Mouse (Mus musculus): ENCODE results near the gene Tspan3.

Gene Tspan3

DNA sequence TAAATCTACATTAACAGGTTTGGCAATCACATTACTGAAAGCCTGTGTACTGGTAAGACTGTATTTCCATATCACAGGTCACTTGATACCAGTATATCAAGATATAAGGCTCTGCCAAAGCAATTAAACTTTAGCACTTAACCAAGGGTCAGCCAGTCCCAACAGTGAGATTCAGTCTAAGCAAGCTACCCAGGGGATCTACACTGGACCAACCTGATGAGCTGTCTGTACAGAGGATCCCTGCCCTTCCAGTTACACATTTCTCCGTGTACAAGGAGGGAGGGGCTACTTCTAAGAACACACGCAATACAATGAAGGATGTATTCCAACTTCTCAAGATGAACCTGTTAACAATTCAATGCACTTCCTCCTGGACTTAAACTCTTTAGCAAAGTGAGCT is 7.2 kb downstream of the Tspan3 start:
- DNase-seq (ENCODE audit: low spot score) = no peak

DNA sequence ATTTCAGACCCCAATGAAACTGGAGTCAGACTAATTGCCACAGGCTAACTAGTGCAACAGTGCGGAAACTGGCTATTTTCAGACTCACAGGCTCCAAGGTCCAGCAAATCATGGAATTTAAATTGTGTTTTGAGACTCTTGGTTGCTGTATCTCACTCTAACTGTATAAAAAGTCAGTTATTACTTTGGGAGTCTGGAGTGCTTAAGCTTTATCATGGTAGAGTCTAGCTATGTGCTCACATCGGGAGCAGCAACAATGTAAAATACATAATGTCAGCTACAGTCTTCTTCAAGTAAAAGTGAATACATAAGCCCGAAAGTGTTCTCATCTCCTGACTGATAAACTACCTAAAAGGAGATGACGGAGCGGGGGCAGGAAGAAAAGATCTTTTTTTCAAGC is 10.7 kb downstream of the Tspan3 start:
- no peak for DNase-seq (ENCODE audit: low spot score)

DNA sequence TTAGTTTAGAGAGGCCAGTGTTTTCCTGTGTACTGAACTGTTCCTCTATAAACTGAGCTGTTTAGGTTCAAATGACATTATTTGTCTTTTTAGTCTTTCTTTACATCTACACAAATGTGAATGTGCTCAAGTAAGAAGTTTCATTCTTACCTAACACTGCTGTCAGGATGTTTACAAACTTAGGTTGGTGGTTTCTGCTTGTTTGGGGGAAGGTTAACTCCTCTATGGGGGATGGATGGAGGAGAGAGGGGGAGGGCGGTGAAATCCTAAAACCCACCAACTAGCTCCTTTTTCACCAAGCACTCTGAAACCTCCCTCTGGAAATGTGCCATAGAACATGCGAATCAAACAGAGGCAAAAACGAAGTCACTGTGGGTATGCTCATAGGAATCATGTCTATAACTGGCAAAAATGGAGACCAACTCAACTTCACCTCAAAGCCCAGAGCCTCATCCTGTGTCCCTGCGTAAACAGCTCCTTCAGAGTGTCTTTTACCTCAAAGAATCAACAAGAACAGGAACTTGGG is 12.7 kb downstream of the Tspan3 start:
- no peak for DNase-seq (ENCODE audit: low spot score)

DNA sequence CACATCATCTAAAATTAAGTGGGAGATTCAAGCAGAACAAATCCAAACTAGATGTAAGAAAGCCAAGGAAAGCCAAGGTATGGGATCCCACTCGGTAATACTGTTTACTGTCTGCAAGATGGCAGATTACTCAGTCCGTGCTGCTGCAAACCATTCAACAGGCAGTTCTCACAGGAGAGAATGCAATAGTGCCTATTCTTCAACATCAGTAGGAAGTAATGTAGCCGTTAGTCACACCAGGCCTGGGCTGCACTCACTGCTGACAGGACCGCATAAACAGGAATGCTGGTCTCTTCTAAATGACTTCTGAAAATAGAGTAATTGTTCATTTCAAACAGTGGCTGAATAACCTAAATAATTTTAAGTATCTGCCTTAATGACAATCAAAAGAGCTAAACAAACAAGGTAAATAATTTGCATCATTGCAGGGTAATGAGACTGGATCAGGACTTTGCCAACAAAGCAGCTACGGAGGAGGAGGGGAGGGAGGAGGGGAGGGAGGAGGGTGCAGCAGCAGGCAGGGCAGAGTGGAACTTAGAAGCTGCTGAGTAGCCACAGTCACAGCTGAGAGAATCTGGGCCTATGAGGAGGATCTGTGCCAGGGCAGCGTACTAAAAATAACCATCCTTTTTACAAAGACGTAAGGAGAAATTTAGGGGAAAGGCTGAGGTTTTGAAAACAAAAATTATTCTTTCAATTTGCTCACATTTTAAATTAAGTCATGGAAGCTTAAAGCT is 13.4 kb downstream of the Tspan3 start:
- DNase-seq (ENCODE audit: low spot score) = no peak

DNA sequence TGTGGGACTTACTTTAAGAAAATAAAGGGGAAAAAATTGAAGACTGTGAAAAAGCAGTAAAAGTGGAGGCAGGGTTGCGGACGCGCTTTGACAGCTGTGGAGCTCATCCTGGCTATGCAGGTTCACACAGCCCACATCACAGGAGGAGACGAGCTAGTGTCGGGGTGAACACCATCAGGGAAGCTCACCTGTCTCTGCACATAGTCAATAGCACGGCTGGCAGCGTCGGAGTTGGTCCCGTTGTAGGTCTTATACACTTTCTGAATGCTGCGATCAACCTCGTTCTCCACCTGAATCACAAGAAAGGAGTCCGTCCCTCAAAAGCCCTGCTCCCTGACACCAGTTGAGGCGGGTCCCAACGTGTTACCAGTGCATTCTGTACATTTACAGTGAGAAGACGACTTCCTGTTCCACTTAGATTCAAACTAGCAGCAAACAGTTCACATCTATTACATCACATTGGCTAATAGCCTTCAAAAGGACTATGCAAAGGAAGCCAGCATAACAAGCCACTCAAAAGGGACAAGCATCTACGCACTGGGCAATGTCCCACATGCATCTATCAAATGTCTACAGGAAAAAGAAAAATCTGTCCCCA is 18.9 kb downstream of the Tspan3 start:
- DNase-seq (ENCODE audit: low spot score) = no peak

DNA sequence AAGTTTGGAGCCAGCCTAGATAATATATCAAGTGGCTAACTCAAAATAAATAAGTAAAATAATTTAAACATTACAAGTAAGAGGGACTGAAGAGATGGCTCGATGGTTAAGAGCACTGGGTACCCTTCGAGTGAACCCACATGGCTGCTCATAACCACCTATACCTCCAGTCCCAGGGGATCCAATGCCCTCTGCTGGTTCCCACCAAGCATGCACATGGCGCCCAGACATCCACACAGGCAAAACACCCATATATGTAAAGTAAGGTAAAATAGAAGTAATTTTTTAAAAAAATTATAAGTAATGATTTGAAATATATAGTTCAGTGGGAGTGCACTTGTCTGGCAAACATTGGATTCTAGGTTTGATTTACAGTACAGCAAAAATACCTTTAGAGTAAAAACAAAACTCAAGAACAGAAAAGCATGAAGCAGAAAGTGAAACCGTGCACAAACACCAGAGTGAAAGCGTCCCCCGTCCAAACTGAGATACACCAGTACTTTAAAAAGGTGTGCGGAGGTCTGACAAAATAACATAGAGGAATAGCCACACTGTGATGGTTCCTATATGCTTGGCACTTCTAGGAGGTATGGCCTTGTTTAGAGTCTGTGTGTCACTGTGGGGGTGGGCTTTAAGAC is 20.8 kb downstream of the Tspan3 start:
- DNase-seq (ENCODE audit: low spot score) = no peak

DNA sequence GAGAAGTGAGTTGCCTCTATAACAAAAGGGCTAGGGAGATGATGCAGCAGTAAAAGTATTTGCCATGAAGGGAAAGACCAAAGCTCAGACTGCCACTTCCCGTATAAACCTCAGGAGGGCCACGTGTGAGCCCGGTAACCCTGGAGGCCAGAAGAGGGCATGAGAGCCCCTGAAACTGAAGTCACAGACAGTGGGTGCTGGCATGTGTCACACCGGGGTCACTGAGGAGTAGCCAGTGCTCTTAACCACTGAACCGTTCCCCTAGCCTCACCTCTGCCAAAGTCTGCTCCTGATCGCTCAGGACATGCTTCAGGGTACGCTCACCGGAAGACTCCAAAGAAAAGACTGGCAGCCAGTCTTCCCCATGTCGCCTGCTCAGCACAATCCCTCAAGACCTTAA is 23.5 kb downstream of the Tspan3 start:
- no peak for DNase-seq (ENCODE audit: low spot score)

DNA sequence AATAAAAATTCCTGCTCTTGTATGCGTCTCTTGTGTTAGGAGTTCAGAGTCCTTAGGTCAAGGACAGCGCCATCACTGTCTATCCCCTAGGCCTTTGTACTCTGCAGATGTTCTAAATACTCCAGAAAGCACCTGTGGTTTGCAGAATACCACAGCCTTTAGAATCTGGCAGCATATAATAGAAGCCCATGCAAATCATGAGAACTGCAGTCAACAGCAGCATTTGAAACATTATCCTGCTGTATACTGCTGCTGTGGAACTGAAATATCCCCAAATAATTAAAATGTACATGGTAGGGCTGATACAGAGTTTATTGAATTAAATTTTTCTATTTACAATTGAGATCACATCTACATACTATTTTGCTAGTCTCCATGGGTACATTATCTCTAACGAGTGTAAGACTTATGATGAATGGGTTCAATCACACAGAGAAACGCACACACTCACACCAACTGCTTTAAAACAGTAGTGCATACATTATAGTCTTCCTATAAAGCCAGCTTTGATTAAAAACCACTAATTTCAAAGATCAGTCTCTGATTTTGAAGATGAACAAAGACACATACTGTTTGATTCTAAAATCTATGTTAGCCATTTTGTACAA is 29.6 kb downstream of the Tspan3 start:
- no peak for DNase-seq (ENCODE audit: low spot score)

DNA sequence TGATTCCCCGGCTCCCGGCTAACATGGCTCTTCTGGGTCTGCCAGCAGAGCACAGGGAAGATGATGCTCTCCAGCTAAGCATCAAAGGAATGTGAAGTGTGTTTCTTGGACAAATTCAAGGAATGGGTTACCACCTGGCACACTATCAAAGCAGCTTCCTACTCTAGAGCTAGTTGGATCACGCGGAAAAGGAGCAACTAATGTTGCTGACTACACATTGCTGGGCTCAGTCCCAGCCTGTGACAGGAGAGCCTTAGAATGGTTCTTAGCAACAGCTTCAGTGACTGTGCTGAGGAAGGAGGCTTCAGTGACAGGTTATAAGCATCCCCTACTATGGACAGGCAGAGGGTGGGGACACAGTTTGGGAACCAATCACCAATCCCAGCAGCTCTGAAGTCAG is 30.7 kb downstream of the Tspan3 start:
- no peak for DNase-seq (ENCODE audit: low spot score)

DNA sequence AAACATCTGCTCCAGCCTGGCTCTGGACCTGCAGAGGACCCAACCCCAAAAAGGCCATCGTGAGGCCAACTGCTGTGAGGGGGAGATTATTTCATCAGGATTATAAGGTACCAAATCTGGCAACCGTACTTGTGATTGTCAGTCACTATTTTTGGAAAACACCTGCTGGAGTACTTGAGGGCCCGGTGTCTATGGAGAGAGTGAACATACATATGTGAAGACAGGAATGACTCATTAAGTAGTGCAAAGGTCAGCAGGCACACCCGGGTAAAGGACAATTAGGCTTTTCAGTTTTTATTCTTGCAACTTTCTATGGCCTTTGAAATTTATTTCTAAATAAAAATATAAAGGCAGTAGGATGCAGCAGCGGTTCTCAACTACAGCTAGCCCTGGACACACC is 31.3 kb downstream of the Tspan3 start:
- no peak for DNase-seq (ENCODE audit: low spot score)

DNA sequence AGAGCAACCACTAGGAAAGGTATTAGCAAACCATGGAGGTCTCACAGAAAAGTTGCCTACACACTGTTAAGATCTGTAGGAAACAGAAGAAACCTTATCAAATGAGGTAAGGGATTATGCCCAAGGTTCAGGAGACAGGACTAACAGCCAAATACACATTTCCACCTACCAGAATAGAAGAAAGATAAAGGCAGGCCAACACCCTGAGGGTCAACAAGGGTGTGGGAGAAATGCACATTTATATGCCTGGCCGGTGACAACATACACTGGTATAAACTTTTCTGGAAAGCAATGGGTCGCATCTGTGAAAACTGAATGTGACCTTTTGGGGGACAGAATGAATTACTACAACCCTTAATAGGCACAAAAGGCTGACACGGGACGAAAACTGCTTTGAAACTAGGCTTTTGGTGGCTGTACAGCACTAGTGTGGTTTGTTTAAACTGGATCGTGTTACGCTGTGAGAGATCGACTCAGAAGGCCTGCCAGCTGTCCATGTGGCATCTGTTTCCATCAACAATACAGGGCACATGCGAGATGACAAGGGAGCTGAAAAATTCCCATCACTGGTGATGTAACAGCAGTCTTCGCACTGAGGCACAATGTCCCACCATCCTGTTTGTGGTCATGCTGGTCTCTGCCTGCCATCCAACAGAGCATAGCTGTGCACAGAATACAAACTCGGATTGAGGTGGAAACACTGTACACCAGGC is 33.3 kb downstream of the Tspan3 start:
- DNase-seq (ENCODE audit: low spot score) = no peak

DNA sequence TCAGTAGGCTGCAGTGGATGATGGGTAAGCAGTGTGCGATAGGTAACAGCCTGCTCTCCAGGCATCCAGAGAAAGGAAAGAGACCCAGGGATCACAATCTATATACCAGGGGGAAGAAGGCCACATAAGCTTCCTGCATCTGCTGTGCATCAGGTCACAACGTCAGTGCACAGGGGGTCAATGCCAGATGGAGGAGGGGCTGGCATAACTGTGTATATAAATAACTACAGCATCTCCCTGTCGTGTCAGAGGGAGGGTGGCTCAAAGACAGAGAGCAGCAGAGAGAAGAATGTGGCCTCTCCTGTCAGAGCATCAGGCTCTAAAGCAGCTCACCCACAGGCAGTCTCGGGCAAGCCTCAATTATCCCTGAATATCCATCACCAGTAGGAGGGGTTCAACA is 34.7 kb downstream of the Tspan3 start:
- no peak for DNase-seq (ENCODE audit: low spot score)

DNA sequence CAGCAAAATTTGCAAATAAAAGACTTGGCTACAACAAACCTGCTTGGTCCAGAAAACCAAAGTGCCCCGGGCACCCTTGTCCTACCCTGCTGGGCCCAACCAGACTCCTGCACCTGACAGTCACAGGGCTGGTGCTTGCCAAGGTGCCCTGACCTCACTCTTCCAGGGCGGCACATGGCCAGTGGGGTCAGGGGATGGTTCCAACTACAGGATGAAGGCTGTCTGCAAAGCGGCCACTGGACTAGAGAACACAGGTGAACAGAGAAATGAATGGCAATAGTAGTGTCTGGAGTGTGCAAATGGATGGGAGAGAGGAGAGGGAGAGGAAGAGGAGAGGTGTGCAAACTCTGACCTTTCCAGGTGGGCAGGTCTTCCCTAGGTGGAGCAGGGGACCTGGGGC is 35.3 kb downstream of the Tspan3 start:
- DNase-seq (ENCODE audit: low spot score) = no peak

DNA sequence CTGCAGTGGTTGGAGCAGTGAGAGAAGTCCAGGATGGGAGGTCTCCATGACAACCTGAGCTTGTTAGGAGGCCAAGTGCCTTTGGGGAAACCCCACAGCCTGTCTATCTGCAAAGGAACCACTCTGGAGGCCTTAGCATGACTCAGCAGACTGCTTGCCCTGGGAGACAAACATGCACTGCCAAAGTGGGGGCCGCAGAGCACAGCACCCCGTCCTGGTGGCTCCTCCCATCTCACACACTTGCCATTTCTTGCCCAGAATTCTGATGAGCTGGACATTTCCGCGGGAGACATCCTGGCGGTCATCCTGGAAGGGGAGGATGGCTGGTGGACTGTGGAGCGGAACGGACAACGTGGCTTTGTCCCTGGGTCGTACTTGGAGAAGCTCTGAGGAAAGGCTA is 36.9 kb downstream of the Tspan3 start:
- DNase-seq (ENCODE audit: low spot score) = no peak

DNA sequence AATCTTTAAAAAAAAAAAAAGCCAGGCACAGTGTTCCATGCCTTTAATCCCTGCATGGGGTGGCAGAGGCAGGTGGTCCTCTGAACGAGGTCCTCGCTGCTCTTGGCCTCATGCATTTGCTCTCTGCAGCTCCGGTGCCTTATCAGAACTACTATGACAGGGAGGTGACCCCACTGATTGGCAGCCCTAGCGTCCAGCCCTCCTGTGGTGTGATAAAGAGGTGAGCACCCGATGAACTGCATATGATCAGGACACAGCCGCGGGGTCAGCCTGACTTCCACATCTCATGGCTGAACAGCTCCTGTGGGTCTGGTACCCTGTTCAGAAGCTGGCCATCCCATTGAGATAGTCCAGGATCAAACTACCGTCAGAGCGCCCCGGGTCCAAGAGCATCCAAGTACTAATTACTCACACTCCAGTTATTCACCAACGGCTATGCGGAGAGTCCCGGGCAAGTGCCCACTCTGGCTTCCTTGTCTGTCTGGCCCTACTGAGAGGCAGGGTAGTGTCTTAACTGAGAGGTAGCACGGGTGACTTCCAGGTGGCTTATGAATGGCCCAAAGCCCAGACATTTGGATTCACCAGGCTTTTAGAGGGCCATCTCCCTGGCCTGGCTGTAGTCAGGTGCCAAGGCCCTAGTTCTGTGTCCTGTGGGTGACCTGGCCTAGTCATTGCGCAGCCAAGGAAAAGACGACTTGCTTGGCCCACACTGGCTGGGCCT is 38.7 kb downstream of the Tspan3 start:
- DNase-seq (ENCODE audit: low spot score) = no peak

DNA sequence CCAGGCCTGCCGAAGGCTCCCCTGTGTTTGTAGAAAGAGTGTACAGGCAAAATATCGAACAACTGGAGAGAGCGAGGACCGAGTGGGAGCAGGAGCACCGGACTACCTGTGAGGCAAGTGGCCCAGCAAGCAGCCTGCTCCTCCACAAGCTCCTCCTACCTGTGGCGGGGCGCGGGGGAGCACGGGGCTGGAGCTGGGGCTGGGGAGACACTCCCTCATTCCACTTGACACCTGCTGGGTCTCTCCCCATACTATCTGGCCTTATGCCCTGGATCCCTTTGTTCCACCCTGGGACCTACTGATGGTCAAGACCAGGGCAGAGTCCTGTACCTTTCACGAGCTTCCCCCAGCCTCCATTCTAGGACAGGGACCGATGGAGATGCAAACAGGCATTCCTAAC is 40.7 kb downstream of the Tspan3 start:
- no peak for DNase-seq (ENCODE audit: low spot score)

DNA sequence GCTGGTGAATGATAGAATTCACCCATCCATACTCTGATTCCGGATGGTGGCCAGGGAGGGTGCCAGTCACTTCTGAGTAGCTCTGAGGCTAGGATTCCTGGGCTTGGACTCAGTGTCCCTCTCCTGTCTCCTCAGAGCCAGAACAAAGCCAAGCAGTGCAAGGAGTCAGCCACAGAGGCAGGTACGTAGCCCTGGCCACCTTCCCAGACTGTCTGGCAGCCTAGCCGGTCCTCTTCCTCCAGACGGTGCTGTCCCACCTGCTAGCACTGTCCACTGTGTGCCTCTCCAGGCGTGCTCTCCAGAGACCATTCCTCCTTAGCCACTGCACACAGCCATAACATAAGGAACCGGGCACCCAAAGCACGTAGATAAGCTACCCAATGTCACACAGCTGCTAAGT is 41.7 kb downstream of the Tspan3 start:
- no peak for DNase-seq (ENCODE audit: low spot score)

DNA sequence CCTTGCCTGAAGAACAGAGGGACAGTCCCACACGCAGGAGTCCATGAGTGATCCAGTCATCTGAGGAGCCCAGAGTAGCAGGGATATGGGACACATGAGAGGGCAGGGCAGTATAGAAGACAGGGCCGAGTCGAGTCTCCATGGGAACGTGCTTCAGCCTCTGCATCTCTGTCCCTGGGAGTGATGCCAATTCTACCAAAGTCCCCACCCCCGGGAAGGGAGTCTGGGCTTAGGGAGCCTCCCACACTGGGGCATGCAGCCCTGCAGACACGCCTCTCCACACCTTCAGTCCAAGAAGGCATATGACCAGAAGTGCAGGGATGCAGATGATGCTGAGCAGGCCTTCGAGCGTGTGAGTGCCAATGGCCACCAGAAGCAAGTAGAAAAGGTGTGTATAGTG is 42.3 kb downstream of the Tspan3 start:
- DNase-seq (ENCODE audit: low spot score) = no peak

DNA sequence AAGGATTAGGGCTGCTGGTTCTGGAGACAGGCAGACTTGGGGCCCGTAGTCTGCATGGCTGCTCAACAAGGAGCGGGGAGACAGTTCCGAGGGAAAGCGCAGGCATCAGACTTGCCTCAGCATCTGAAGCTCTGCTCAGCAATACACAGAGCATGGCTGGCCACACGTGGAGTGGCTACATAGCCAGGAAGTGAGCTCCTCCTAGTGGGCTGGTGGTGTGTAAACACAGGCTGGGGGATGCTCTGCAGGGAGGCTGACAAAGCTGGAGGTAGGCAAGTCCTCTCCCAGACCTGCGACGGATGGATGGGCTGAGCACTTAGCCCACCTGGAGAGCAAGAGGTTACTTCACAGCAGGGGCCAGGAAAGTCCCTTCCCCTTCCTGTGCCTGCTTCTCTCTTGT is 44.2 kb downstream of the Tspan3 start:
- peak; percentile 29 for DNase-seq (ENCODE audit: low spot score)

DNA sequence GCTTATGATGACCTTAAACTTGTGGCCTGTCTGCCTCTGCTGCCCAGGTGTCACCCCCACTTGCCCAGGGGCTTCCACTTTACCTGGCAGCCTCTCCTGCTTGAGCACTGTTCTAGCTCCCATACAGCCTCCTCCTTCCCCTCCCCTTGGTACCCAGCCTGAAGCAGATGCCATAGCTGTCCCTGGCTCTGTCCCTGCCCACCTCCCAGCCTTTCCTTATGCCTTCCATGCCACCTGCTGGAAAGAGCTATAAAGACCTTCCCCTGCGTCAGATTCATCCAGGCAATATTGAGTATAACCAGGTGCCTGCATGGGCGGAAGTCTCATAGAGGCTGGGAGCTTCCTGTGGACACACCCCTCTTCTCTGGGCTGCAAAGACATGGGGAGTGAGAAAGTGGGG is 45.6 kb downstream of the Tspan3 start:
- DNase-seq (ENCODE audit: low spot score) = no peak

DNA sequence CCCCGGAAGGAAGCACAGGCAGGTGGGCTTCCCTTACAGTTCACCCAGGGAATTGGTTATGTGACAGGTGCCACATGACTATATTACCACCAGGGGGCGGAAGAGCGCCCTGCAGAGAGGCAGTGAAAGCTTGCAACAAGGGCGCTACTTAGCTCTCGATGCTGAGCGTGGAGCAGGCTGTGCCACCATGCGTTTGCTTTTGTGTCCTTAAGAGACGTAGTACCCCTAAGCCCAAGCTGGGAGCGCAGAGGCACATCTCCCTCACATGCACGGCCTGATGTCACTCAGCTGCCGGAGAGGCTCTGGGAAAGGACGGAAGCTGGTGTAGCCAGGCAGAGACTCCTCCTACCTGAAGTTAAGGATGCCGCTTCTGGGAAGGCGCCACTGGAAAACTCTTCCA is 46.7 kb downstream of the Tspan3 start:
- peak; percentile 66 for DNase-seq (ENCODE audit: low spot score)

DNA sequence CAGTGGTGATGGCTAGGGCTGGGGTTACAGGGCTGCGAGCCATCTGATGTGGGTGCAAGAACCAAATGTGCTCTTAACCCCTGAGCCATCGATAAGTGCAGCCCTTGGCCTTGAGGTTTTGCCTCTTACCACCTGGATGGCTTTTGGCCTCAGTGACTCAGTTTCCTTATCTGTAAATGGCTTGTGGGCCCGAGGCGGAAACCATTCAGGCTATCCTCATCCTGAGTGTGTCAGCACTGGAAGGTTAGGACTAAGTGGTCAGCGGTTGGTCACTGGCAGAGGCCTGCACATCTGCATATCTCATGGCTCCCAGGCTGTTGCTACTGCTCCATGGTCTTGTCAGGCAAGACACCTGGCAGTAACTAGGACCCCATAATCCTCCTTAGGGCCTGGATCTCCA is 47.2 kb downstream of the Tspan3 start:
- DNase-seq (ENCODE audit: low spot score) = no peak
